Mouse (Mus musculus) CH12.LX (cell line): ENCODE data around the gene Arfip1. TPM values are rescaled to one million over a fixed set of nuclear protein-coding genes. Genes with fewer than 3 reads are reported as not detected.

Source experiments
- DNase-seq: peaks from one replicate; pipeline ENCODE4 v3.0.0-alpha.2; 2013; ENCODE audit errors: extremely low read depth
- H3K27ac ChIP-seq: 2 replicates; pipeline ENCODE4 v1.5.1; 2012; ENCODE audit warnings: low read depth, mild to moderate bottlenecking, control low read depth, moderate library complexity; ENCODE audit not compliant: insufficient read depth
- H3K27me3 ChIP-seq: replicated peaks from 2 replicates; pipeline ENCODE3; 2012; ENCODE audit warnings: inconsistent platforms
- H3K36me3 ChIP-seq, 2 experiments: replicated peaks in 1 of 2; 2 replicates each; pipeline versions ENCODE3 to v1.6.1; 2012; ENCODE audit warnings: inconsistent platforms in 1 of 2, low read length in 1 of 2, mild to moderate bottlenecking in 1 of 2, mixed read lengths in 1 of 2, moderate library complexity in 1 of 2; ENCODE audit not compliant: control insufficient read depth in 1 of 2, insufficient read depth in 1 of 2
- H3K4me1 ChIP-seq, 2 experiments: 2 replicates each; pipeline ENCODE4 v1.6.1; 2012; ENCODE audit warnings: inconsistent platforms in 1 of 2, moderate library complexity in 1 of 2; ENCODE audit not compliant: insufficient read depth in 2 of 2, control insufficient read depth in 1 of 2
- H3K4me2 ChIP-seq: 2 replicates; pipeline ENCODE4 v1.6.1; 2012; ENCODE audit warnings: low read depth, mild to moderate bottlenecking, control low read depth; ENCODE audit not compliant: poor library complexity, insufficient read depth, severe bottlenecking
- H3K4me3 ChIP-seq, 3 experiments: fragments of 150-350 bp in 1 of 3; sonication (generic) in 1 of 3; replicated peaks in 1 of 3; 2 replicates each; pipeline versions ENCODE3 to v1.5.1; 2011 to 2012; ENCODE audit warnings: low read depth in 2 of 3, low read length in 2 of 3, mild to moderate bottlenecking in 2 of 3, moderate library complexity in 2 of 3, control low read depth in 1 of 3, improper control_type of control experiment in 1 of 3, inconsistent platforms in 1 of 3, mixed read lengths in 1 of 3; ENCODE audit not compliant: poor library complexity in 1 of 3
- H3K79me2 ChIP-seq: replicated peaks from 2 replicates; pipeline ENCODE4 v1.6.1; 2012; ENCODE audit warnings: mild to moderate bottlenecking, moderate library complexity; ENCODE audit not compliant: control insufficient read depth, poor library complexity, insufficient read depth, severe bottlenecking; ENCODE audit errors: extremely low read depth
- H3K9ac ChIP-seq: 2 replicates; pipeline ENCODE4 v1.6.1; 2012; ENCODE audit warnings: low read depth, mild to moderate bottlenecking, control low read depth, moderate library complexity; ENCODE audit not compliant: insufficient read depth
- H3K9me3 ChIP-seq: replicated peaks from 2 replicates; pipeline ENCODE3; 2012; ENCODE audit warnings: low read length, inconsistent platforms, mixed read lengths
- BHLHE40 ChIP-seq: IDR thresholded peaks from 2 replicates; pipeline ENCODE4 v1.6.1; 2011; ENCODE audit warnings: mild to moderate bottlenecking, low read depth, low read length, improper control_type of control experiment
- CTCF ChIP-seq, 2 experiments: IDR thresholded peaks in 1 of 2; conservative IDR thresholded peaks in 1 of 2; 2 replicates each; pipeline ENCODE4 v1.5.1; 2011 to 2012; ENCODE audit warnings: low read depth in 2 of 2, low read length in 2 of 2, improper control_type of control experiment in 1 of 2, inconsistent platforms in 1 of 2, mild to moderate bottlenecking in 1 of 2, moderate library complexity in 1 of 2
- EP300 ChIP-seq: IDR thresholded peaks from 2 replicates; pipeline ENCODE4 v1.6.1; 2011; ENCODE audit warnings: low read length, improper control_type of control experiment
- ETS1 ChIP-seq: conservative IDR thresholded peaks from 2 replicates; pipeline ENCODE4 v1.6.1; 2012; ENCODE audit warnings: low read depth, mild to moderate bottlenecking, inconsistent platforms, low read length, improper control_type of control experiment, moderate library complexity
- IRF4 ChIP-seq: IDR thresholded peaks from 2 replicates; pipeline ENCODE4 v1.6.1; 2014; ENCODE audit warnings: low read depth, mild to moderate bottlenecking, inconsistent platforms, low read length, improper control_type of control experiment
- MAFK ChIP-seq: IDR thresholded peaks from 2 replicates; pipeline ENCODE4 v1.6.1; 2011; ENCODE audit warnings: low read length, improper control_type of control experiment; ENCODE audit not compliant: insufficient replicate concordance
- MYC ChIP-seq: IDR thresholded peaks from 2 replicates; pipeline ENCODE4 v1.6.1; 2011; ENCODE audit warnings: low read depth, mild to moderate bottlenecking, improper control_type of control experiment, low read length
- NRF1 ChIP-seq: IDR thresholded peaks from 2 replicates; pipeline ENCODE4 v1.6.1; 2014; ENCODE audit warnings: low read depth, mild to moderate bottlenecking, inconsistent platforms, low read length, improper control_type of control experiment, moderate library complexity
- RCOR1 ChIP-seq: conservative IDR thresholded peaks from 2 replicates; pipeline ENCODE4 v1.6.1; 2012; ENCODE audit warnings: low read depth, mild to moderate bottlenecking, inconsistent platforms, low read length, improper control_type of control experiment
- SIN3A ChIP-seq: IDR thresholded peaks from 2 replicates; pipeline ENCODE4 v1.6.1; 2012; ENCODE audit warnings: low read length, improper control_type of control experiment, inconsistent platforms
- TBP ChIP-seq: conservative IDR thresholded peaks from 2 replicates; pipeline ENCODE4 v1.6.1; 2011; ENCODE audit warnings: low read depth, low read length, improper control_type of control experiment
- TCF12 ChIP-seq: IDR thresholded peaks from 2 replicates; pipeline ENCODE4 v1.6.1; 2014; ENCODE audit warnings: low read depth, mild to moderate bottlenecking, inconsistent platforms, low read length, improper control_type of control experiment
- UBTF ChIP-seq: IDR thresholded peaks from 2 replicates; pipeline ENCODE4 v1.6.1; 2012; ENCODE audit warnings: low read depth, mild to moderate bottlenecking, inconsistent platforms, low read length, improper control_type of control experiment, moderate library complexity
- USF1 ChIP-seq: IDR thresholded peaks from 2 replicates; pipeline ENCODE4 v1.6.1; 2014; ENCODE audit warnings: low read depth, mild to moderate bottlenecking, inconsistent platforms, low read length, improper control_type of control experiment
- USF2 ChIP-seq: conservative IDR thresholded peaks from 2 replicates; pipeline ENCODE4 v1.6.1; 2011; ENCODE audit warnings: low read depth, low read length, improper control_type of control experiment
- ZKSCAN1 ChIP-seq: IDR thresholded peaks from 2 replicates; pipeline ENCODE4 v1.6.1; 2012; ENCODE audit warnings: low read depth, inconsistent platforms, low read length, improper control_type of control experiment, borderline replicate concordance
- ZMIZ1 ChIP-seq: IDR thresholded peaks from 2 replicates; pipeline ENCODE4 v1.6.1; 2012; ENCODE audit warnings: low read depth, mild to moderate bottlenecking, inconsistent platforms, low read length, improper control_type of control experiment
- dilution Hi-C: fragments of 300-500 bp; cut with MboI; formaldehyde crosslinking; loops from 2 replicates; pipeline ENCODE4 v1.14.3; 2020; ENCODE audit warnings: low sequenced_read_pairs; ENCODE audit not compliant: extremely low pct_unique_long_range_greater_than_20kb, extremely low pct_ligation_motif_present
- in situ Hi-C: fragments of 300-500 bp; cut with MboI; formaldehyde crosslinking; loops from 3 replicates; pipeline ENCODE4 v1.14.3; 2019; ENCODE audit warnings: low sequenced_read_pairs, low pct_ligation_motif_present, low pct_unique_long_range_greater_than_20kb, mixed read lengths
- polyA plus RNA-seq: library from polyadenylated mRNA; unstranded; fragments of >175 nt; gene quantifications from 2 replicates; pipeline ENCODE4 v1.2.1, GENCODE M21; 2012; ENCODE audit warnings: low read depth; ENCODE audit not compliant: insufficient read length
- total RNA-seq, 2 experiments: library from RNA; depleted of rRNA; stranded (reverse); fragments of 300-350 nt in 1 of 2; fragments of >200 nt in 1 of 2; gene quantifications; 2 replicates each; pipeline ENCODE4 v1.2.3; 2012 to 2014

Arfip1 gene
- total and polyA plus RNA-seq, 3 experiments: 29.6 to 66.5 (median 36.8) TPM

- dilution Hi-C loops: no loop called here
- Histone ChIP-seq H3K9ac (peak overlapping the region; percentile 72), H3K4me3 (peak overlapping the region; percentile 77 to 90 (median 77)), H3K4me1 (peaks cover 3 to 31% of the 10 kb centered on the region in 2 experiments), H3K4me2 (peak overlapping the region; percentile 81), H3K79me2 (peaks cover 29% of the 10 kb centered on the region), H3K9me3 (no peaks in the 10 kb centered on the region), H3K27me3 (no peaks in the 10 kb centered on the region), H3K27ac (no peak overlapping the region), H3K36me3 (no peaks in the 10 kb centered on the region)
- in situ Hi-C loops: no loop called here
- no peak for TF ChIP-seq CTCF (conservative IDR thresholded peaks at IDR 0.05 in 1 of 2, IDR thresholded peaks at IDR 0.05 in 1 of 2; ENCODE audit: low read depth in 2 of 2, low read length in 2 of 2)
- no peak for TF ChIP-seq TBP
- TF ChIP-seq ZKSCAN1: no peak
- no peak for TF ChIP-seq USF1
- TF ChIP-seq MYC: no peak
- no peak for TF ChIP-seq MAFK
- no peak for TF ChIP-seq ETS1
- no peak for TF ChIP-seq IRF4
- TF ChIP-seq TCF12: no peak
- no peak for TF ChIP-seq EP300
- no peak for DNase-seq
Observed at GRCm38 (mm10) chr3:84581696-84582022, 766 bp downstream of the Arfip1 start.

- Histone ChIP-seq H3K27ac (no peak overlapping the region), H3K79me2 (peaks cover 33% of the 10 kb centered on the region), H3K27me3 (no peaks in the 10 kb centered on the region), H3K4me2 (peak overlapping the region; percentile 81), H3K4me1 (peaks cover 3 to 31% of the 10 kb centered on the region in 2 experiments), H3K4me3 (no peak overlapping the region), H3K36me3 (no peaks in the 10 kb centered on the region), H3K9me3 (no peaks in the 10 kb centered on the region), H3K9ac (no peak overlapping the region; the same call in 1 of the 2 replicates)
- TF ChIP-seq BHLHE40: no peak
- TF ChIP-seq ETS1: no peak
- no peak for TF ChIP-seq EP300
- no peak for TF ChIP-seq TBP
- no peak for TF ChIP-seq USF1
- TF ChIP-seq NRF1: no peak
- no peak for TF ChIP-seq IRF4
- no peak for TF ChIP-seq RCOR1
- TF ChIP-seq UBTF: no peak
- TF ChIP-seq SIN3A: no peak
- TF ChIP-seq ZMIZ1: no peak
- TF ChIP-seq USF2: no peak
- in situ Hi-C loops: no loop called here
- no peak for DNase-seq
- dilution Hi-C loops: no loop called here
Observed at GRCm38 (mm10) chr3:84580716-84581115, 1.7 kb downstream of the Arfip1 start.
